Mouse (Mus musculus): ENCODE data around the gene Cyp4a14.

DNA sequence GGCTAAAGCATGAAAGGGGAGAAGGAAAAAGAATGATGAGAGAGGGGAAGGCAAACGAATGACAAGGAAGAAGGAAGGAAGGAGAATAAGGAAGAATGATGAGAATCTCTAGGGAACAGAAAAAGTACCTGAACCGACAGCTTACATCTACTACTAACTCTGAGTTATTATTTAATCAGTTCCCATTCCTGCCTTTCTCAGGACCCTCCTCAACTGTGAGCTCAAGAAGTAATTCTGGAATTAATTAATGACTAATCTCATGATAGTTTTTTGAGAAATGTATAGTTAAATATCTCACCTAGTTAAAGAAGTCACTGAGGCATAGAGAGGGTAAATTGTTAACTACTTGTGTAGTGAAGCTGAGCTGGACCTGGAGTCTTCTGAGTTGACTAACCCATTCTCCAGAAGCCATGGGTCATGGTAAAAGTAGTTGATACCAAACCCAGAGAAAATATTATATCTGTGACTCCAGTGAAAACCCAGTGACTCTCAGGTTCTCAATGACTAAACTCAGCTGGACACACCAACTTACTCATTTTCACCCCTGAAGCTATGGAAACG, 45.3 kb downstream of the Cyp4a14 start:
- TF ChIP-seq CTCF (IDR thresholded peaks at IDR 0.05; ENCODE audit: low read depth, low read length) (no peak), POLR2A (IDR thresholded peaks at IDR 0.05; ENCODE audit: borderline replicate concordance, low read depth, low read length) (no peak)
